Mouse (Mus musculus) forebrain, embryonic 13.5 days (tissue): ENCODE measurements around the gene Slc6a18. TPM values are rescaled to one million over a fixed set of nuclear protein-coding genes. Genes with fewer than 3 reads are reported as not detected.
A peak's percentile ranks its signal among the peaks of the same experiment; 100 is the strongest.

ENCODE experiments used
- ATAC-seq: fragments of 200-750 bp; cut with Nextera tagmentation; 2 replicates; pipeline ENCODE4 v1.8.0; 2017
- H3K27ac ChIP-seq: fragments of 300-500 bp; sonication (generic); 2 replicates; pipeline ENCODE4 v1.5.1; 2015; ENCODE audit warnings: inconsistent platforms, mild to moderate bottlenecking, moderate library complexity
- H3K27me3 ChIP-seq: fragments of 300-500 bp; sonication (generic); 2 replicates; pipeline ENCODE4 v1.6.1; 2015; ENCODE audit warnings: mild to moderate bottlenecking, inconsistent platforms
- H3K36me3 ChIP-seq: fragments of 300-500 bp; sonication (generic); 2 replicates; pipeline ENCODE4 v1.6.1; 2015; ENCODE audit warnings: mild to moderate bottlenecking, inconsistent platforms; ENCODE audit not compliant: poor library complexity, severe bottlenecking
- H3K4me1 ChIP-seq: fragments of 300-500 bp; sonication (generic); 2 replicates; pipeline ENCODE4 v1.6.1; 2015; ENCODE audit warnings: inconsistent platforms
- H3K4me2 ChIP-seq: fragments of 300-500 bp; sonication (generic); 2 replicates; pipeline ENCODE4 v1.6.1; 2015; ENCODE audit warnings: inconsistent platforms, mild to moderate bottlenecking, moderate library complexity
- H3K4me3 ChIP-seq: fragments of 300-500 bp; sonication (generic); 2 replicates; pipeline ENCODE4 v1.5.1; 2015; ENCODE audit warnings: mild to moderate bottlenecking, inconsistent platforms
- H3K9ac ChIP-seq: fragments of 300-500 bp; sonication (generic); 2 replicates; pipeline ENCODE4 v1.6.1; 2015; ENCODE audit warnings: mild to moderate bottlenecking, inconsistent platforms
- H3K9me3 ChIP-seq: fragments of 300-500 bp; sonication (generic); replicated peaks from 2 replicates; pipeline ENCODE4 v1.6.1; 2016; ENCODE audit warnings: inconsistent platforms
- WGBS: fragments of 180-500 bp; shearing (Covaris S2); methylation state at CpG from one replicate; pipeline ENCODE4 v1.1.7; 2015; 5-methylcytosine and 5-hydroxymethylcytosine counted together
- polyA plus RNA-seq: library from polyadenylated mRNA; unstranded; fragments of >200 nt; fragmentation: Nextera tagmentation; extraction: Ambion mirVana; gene quantifications from 2 replicates; pipeline ENCODE4 v1.2.1, GENCODE M21; 2015

Slc6a18 gene
- polyA plus RNA-seq, 1 experiment from 2014 or later = not detected

DNA sequence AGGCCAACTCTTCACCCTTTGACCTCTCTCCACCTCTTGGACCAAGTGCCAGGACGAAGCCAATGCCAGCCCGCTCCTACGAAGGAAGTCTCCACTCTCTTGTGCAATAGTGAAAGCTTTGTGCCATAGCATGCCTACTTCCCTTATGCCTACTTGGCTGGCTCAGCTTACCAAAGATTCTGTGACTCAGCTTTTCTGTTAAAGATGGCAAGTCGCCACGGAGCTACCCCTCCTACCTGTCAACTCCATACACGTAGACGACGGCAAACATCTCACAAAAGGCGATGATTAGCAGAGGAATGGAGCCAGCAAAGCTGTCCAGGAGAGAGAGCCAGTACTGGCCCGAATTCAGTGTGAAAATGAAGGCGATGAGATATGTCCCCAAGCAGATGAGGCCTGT lies 5.9 kb upstream of the Slc6a18 start:
- 84% methylated on average over 11 of the region's 11 CpGs for WGBS
- H3K9me3 ChIP-seq = no peaks in the 10 kb centered on the region
- no peak for ATAC-seq

DNA sequence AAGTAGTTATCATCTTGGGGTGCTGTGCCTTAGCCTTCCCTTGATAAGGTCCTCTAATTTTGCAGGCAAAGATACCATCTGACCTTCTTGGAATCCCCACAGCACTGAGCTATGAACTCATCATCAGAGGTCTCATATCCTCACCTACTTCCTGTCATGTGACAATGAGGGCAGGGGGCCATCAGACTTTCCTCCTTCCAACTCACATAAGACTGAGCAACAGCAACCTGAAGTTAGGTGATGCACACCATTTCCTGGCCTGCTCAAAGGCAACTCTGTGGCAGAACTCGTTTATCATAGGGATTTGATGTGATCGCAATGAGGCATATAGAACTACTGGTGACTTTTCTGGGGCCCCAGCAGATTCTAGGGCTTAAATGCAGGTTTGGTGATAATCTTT lies 4.4 kb upstream of the Slc6a18 start:
- ATAC-seq = no peak
- 85% methylated on average over 2 of the region's 2 CpGs for WGBS
- Histone ChIP-seq H3K4me2 (no peak overlapping the region), H3K4me1 (no peaks in the 10 kb centered on the region), H3K9me3 (no peaks in the 10 kb centered on the region), H3K36me3 (no peaks in the 10 kb centered on the region), H3K9ac (no peak overlapping the region), H3K27ac (no peak overlapping the region), H3K27me3 (peaks cover 4% of the 10 kb centered on the region; the same call in 1 of the 2 replicates), H3K4me3 (no peak overlapping the region)

More for the DNA sequence above, 5.9 kb upstream of the Slc6a18 start:
- Histone ChIP-seq H3K4me3 (no peak overlapping the region), H3K4me1 (no peaks in the 10 kb centered on the region), H3K36me3 (no peaks in the 10 kb centered on the region), H3K4me2 (no peak overlapping the region), H3K9ac (no peak overlapping the region), H3K27ac (no peak overlapping the region), H3K27me3 (no peaks in the 10 kb centered on the region)

DNA sequence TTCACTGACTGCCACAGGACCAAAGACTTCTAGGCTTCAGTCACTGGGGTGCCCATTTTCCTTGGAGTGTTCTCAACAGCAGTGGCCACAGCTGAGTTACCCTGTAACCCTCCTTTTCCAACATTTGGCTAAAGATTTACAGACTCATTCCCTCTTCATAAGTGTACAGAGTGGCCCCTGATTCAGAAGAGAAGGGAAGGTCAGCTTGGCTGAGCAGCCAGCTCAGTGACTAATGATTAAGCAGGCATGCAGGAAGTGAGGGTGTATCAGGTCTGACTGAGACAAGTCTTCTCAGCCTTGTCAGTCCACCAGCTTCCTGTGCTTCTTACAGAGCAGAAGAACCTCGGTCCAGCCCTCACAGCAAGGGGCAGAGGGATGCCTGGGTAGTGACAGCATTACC lies 2.6 kb upstream of the Slc6a18 start:
- Histone ChIP-seq H3K9ac (no peak overlapping the region), H3K27ac (no peak overlapping the region), H3K4me1 (no peaks in the 10 kb centered on the region), H3K4me3 (no peak overlapping the region), H3K9me3 (no peaks in the 10 kb centered on the region), H3K36me3 (no peaks in the 10 kb centered on the region), H3K27me3 (peaks cover 4% of the 10 kb centered on the region; the same call in 1 of the 2 replicates), H3K4me2 (no peak overlapping the region)
- no peak for ATAC-seq
- WGBS = 28% methylated on average over 1 of the region's 1 CpGs

DNA sequence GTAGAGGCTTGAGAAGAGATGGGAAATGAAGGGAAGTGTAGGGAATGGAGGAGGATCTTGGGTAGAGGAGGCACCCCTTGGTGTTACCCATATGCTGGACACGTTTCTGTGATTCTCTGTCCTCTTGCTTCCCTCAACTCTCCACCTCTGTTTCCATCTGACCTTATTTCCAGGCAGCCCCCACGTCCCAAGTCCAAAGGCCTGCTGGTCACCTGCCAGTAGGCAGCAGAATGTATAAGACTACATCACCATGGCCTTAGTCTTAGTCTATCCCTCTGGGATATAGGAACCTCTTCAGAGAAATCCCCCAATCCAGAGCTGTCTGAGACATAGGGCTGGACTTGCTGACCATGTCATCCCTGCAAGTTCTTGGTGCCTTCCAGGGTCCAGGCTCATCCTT lies 1.5 kb upstream of the Slc6a18 start:
- H3K4me3 ChIP-seq = no peak overlapping the region
- 67% methylated on average over 2 of the region's 2 CpGs for WGBS
- H3K27ac ChIP-seq = no peak overlapping the region
- H3K36me3 ChIP-seq = no peaks in the 10 kb centered on the region
- H3K9me3 ChIP-seq = no peaks in the 10 kb centered on the region
- no peak for ATAC-seq
- H3K4me1 ChIP-seq = no peaks in the 10 kb centered on the region
- no peak overlapping the region for H3K4me2 ChIP-seq
- no peak overlapping the region for H3K9ac ChIP-seq
- H3K27me3 ChIP-seq = peaks cover 4% of the 10 kb centered on the region; the same call in 1 of the 2 replicates

DNA sequence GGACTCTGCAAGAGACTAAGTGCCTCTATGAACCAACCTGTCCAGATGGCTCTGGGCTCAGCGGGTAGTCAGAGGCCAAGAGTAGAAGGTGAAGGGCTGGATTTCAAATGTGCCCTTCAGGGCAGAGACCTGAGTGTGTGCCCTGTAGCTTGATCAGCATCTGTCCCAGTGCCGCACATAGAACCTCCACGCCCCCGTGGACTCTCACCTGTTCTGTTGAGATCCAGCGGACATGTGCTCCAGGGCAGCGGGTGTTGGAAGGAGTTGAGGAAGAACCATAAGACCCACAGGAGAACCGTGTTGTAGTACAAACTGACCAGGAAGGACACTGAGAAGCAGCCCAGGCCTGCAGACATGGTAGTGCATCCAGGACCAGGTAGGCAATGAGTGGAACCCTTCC lies 2.7 kb downstream of the Slc6a18 start:
- H3K27ac ChIP-seq = no peak overlapping the region
- 94% methylated on average over 7 of the region's 7 CpGs for WGBS
- no peak for ATAC-seq

DNA sequence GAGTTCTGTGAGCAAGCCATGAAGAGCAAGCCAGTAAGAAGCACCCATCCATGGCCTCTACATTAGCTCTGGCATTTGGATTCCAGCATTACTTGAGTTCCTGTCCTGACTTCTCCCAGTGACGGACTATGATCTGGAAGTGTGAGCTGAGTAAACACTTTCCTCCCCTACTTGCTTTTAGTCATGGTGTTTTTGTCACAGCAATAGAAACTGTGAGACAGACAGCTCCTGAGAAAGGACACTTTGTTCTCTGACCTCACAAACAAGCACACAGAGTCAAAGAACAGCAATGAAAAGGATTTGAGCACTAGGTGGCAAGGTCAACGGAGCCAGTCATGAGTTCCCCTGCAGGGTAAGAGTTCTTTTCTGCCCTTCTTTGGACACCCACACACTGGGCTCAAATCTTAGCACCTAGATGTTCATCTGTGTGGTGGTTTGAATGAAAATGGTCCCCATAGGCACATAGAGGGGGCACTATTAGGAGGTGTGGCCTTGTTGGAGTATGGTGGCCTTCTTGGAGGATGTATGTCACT lies 17.6 kb downstream of the Slc6a18 start:
- Histone ChIP-seq H3K4me3 (no peak overlapping the region), H3K27me3 (0 out of 2 replicates have a peak, but pooled peaks cover 4% of the 10 kb centered on the region), H3K27ac (no peak overlapping the region), H3K9ac (no peak overlapping the region), H3K36me3 (no peaks in the 10 kb centered on the region), H3K9me3 (no peaks in the 10 kb centered on the region), H3K4me2 (no peak overlapping the region), H3K4me1 (no peaks in the 10 kb centered on the region)
- no peak for ATAC-seq
- 79% methylated on average over 2 of the region's 2 CpGs for WGBS

More for the DNA sequence above, 2.7 kb downstream of the Slc6a18 start:
- no peaks in the 10 kb centered on the region for H3K4me1 ChIP-seq
- no peak overlapping the region for H3K4me2 ChIP-seq
- H3K9ac ChIP-seq = no peak overlapping the region
- H3K36me3 ChIP-seq = no peaks in the 10 kb centered on the region
- no peak overlapping the region for H3K4me3 ChIP-seq
- H3K9me3 ChIP-seq = no peaks in the 10 kb centered on the region
- H3K27me3 ChIP-seq = peaks cover 4% of the 10 kb centered on the region; the same call in 1 of the 2 replicates

DNA sequence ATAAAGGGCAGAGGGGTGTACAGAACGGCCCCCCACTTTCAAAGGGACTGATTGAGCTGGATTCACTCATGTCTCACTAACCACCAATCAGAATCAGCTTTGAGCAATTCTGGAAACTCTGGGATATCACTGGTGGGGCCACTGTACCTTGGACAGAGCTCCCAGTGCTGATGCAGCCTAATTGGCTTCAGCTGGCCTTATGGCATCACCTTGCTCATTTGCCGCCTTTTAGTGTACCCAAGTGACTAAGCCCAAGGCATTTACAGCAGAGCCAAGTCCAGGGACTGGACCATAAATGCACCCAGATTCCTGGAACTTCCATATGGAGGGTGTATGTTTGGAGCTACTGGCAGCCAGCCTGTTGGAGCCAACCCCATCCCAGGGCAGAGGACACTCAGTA lies 18.9 kb downstream of the Slc6a18 start:
- WGBS = 57% methylated on average over 2 of the region's 2 CpGs
- H3K27ac ChIP-seq = no peak overlapping the region

DNA sequence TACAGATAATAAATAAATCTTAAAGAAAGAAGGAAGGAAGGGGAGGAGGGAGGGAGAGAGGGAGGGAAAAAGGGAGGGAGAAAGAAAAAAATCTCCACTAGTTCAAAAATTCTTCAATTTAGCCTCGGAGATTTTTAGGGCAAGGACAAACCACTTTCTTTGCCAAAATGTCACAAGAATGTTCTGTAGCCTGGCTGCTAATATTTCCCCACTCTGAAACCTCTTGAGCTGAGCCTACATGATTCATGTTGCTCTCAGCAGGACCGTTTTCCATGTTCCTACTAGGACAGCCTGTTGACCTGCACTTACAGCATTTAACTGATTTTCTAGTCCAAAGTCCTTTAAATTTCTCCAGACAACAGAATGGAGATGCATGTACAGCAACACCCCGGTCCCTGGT lies 22.8 kb downstream of the Slc6a18 start:
- 80% methylated on average over 3 of the region's 3 CpGs for WGBS
- ATAC-seq = no peak
- H3K27ac ChIP-seq = no peak overlapping the region
- H3K4me1 ChIP-seq = no peaks in the 10 kb centered on the region
- H3K4me2 ChIP-seq = no peak overlapping the region
- H3K27me3 ChIP-seq = no peaks in the 10 kb centered on the region
- H3K4me3 ChIP-seq = no peak overlapping the region
- H3K9ac ChIP-seq = no peak overlapping the region
- peaks cover 6% of the 10 kb centered on the region; the same call in 1 of the 2 replicates for H3K36me3 ChIP-seq
- no peaks in the 10 kb centered on the region for H3K9me3 ChIP-seq

More for the DNA sequence above, 18.9 kb downstream of the Slc6a18 start:
- H3K9me3 ChIP-seq = no peaks in the 10 kb centered on the region
- 0 out of 2 replicates have a peak, but pooled peaks cover 1% of the 10 kb centered on the region for H3K27me3 ChIP-seq
- H3K4me1 ChIP-seq = no peaks in the 10 kb centered on the region
- H3K36me3 ChIP-seq = no peaks in the 10 kb centered on the region
- no peak overlapping the region for H3K4me3 ChIP-seq
- H3K4me2 ChIP-seq = no peak overlapping the region
- no peak overlapping the region for H3K9ac ChIP-seq
- ATAC-seq = no peak

DNA sequence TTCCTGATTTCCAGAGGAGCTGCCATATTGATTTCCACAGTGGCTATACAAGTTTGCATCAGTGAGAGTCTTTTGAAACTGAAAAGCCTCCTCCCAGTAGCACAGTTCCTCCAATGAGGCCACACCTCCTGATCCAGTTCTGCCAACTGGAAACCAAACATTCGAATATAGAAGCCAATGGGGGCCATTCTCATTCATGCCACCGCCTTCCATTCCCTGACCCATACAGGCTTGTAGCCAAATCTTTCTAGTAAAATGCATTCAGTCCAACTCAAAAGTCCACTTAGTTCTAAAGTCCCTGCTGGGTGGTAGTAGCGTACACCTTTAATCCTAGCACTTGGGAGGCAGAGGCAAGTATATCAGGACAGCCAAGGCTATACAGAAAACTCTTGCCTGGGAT lies 24.6 kb downstream of the Slc6a18 start:
- no peak overlapping the region for H3K27ac ChIP-seq
- WGBS = 80% methylated on average over 3 of the region's 3 CpGs
- H3K27me3 ChIP-seq = no peaks in the 10 kb centered on the region
- peaks cover 10% of the 10 kb centered on the region; the same call in 1 of the 2 replicates for H3K36me3 ChIP-seq
- no peaks in the 10 kb centered on the region for H3K9me3 ChIP-seq
- H3K9ac ChIP-seq = no peak overlapping the region
- no peaks in the 10 kb centered on the region for H3K4me1 ChIP-seq
- H3K4me3 ChIP-seq = no peak overlapping the region
- ATAC-seq = no peak
- H3K4me2 ChIP-seq = no peak overlapping the region

DNA sequence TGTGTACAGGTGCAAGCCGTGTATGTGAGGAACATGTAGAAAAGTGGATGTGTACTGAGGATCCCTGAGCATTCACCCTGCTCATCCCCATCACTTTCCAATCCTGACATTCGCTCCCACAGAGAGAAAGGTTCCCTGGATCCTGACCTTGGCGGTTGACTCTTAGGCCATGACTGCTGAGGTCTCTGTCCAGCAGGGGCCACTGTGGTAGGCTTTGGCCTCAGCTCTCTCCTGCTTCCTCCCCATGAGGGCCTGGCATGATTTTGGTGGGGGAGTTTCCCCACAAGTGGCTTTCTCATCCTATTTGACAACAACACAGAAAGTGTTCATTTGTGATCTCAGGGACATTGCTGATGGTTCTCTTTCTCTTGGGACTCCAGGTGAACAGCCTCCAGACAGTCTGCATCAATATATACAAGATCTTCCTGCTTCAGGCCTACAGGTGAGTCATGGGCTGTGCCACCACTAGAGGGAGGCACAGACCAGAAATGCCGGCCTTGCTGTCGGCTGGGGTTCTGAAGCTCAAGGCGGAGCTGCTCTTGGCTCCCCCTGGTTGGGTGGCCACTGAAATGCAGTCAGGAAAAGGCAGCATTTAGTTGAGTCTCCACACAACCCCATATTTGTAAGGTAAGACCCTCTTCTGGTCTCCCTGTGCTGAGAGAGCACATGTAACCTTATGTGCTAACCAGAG lies 31.3 kb downstream of the Slc6a18 start:
- H3K4me2 ChIP-seq = no peak overlapping the region
- 38% methylated on average over 6 of the region's 6 CpGs for WGBS
- H3K4me3 ChIP-seq = no peak overlapping the region
- no peaks in the 10 kb centered on the region for H3K9me3 ChIP-seq
- no peaks in the 10 kb centered on the region for H3K4me1 ChIP-seq
- no peak overlapping the region for H3K9ac ChIP-seq
- H3K27ac ChIP-seq = no peak overlapping the region
- no peaks in the 10 kb centered on the region for H3K27me3 ChIP-seq
- 0 out of 2 replicates have a peak, but pooled peaks have one; percentile 53 for ATAC-seq
- peaks cover 29% of the 10 kb centered on the region; the same call in 1 of the 2 replicates for H3K36me3 ChIP-seq

DNA sequence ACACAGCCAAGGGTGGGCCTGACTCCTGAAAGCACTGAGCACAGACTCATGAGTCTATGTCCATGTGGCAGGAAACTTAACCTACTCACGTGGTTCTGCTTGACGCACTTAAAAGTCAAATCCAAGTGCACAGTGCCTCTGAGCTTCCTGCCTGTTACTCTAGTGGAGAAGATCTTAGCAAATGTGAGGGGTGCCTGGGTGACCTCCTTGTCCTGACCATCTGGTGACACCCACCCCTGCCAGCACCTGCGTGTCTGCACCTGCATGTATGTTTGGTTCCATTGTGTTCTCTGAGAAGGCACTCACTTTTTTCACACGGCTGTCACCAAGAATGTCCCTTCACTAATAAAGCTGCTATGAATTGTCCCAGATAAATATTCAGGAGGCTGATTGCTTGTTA lies 36.5 kb downstream of the Slc6a18 start:
- Histone ChIP-seq H3K36me3 (peaks cover 14% of the 10 kb centered on the region; the same call in 1 of the 2 replicates), H3K27ac (no peak overlapping the region), H3K9ac (no peak overlapping the region), H3K9me3 (no peaks in the 10 kb centered on the region), H3K4me2 (no peak overlapping the region), H3K27me3 (no peaks in the 10 kb centered on the region), H3K4me3 (no peak overlapping the region), H3K4me1 (no peaks in the 10 kb centered on the region)
- 94% methylated on average over 4 of the region's 4 CpGs for WGBS
- ATAC-seq = no peak

DNA sequence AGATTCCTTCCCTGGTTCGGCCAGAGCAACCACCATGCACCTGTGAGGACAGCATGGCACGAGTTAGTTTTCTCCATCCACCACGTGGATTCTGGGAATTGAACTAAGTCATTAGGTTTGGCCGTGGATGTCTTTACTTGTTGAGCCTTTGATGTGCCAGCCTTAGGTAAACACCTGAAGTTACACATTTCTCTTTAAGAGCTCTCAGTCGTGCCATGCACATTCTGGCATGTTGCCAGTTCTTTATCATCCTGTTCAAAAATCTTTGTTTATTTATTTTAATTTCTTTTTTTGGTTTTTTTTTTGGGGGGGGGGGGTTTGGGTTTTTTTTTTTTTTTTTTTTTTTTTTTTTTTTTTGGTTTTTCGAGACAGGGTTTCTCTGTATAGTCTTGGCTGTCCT lies 40.0 kb downstream of the Slc6a18 start:
- ATAC-seq = no peak
- no peak overlapping the region for H3K4me3 ChIP-seq
- peaks cover 30% of the 10 kb centered on the region for H3K36me3 ChIP-seq
- no peaks in the 10 kb centered on the region for H3K4me1 ChIP-seq
- no peak overlapping the region for H3K4me2 ChIP-seq
- H3K9ac ChIP-seq = no peak overlapping the region
- no peaks in the 10 kb centered on the region for H3K27me3 ChIP-seq
- WGBS = 87% methylated on average over 5 of the region's 6 CpGs
- H3K27ac ChIP-seq = no peak overlapping the region
- no peaks in the 10 kb centered on the region for H3K9me3 ChIP-seq
